Mouse (Mus musculus) limb, embryonic 15.5 days (tissue): Measurements from ENCODE around the gene Gm6034. TPM values are rescaled to one million over a fixed set of nuclear protein-coding genes. Genes with fewer than 3 reads are reported as not detected.
"Not testable (repeated sequence)": the region's sequence is repeated elsewhere in the genome, so short reads cannot be mapped to it uniquely, and the experiment has no call there.

Source experiments
- ATAC-seq: fragments of 200-750 bp; cut with Nextera tagmentation; 2 replicates; pipeline ENCODE4 v1.8.0; 2017; ENCODE audit warnings: low read depth, moderate TSS enrichment; ENCODE audit not compliant: insufficient number of reproducible peaks, low FRiP score, low TSS enrichment
- H3K27ac ChIP-seq: fragments of 300-500 bp; sonication (generic); 2 replicates; pipeline ENCODE4 v1.5.1; 2015; ENCODE audit warnings: moderate library complexity, mild to moderate bottlenecking, inconsistent platforms
- H3K27me3 ChIP-seq: fragments of 300-500 bp; sonication (generic); 2 replicates; pipeline ENCODE4 v1.6.1; 2015; ENCODE audit warnings: inconsistent platforms
- H3K36me3 ChIP-seq: fragments of 300-500 bp; sonication (generic); 2 replicates; pipeline ENCODE4 v1.6.1; 2015; ENCODE audit warnings: inconsistent platforms
- H3K4me1 ChIP-seq: fragments of 300-500 bp; sonication (generic); 2 replicates; pipeline ENCODE4 v1.6.1; 2015; ENCODE audit warnings: inconsistent platforms
- H3K4me2 ChIP-seq: fragments of 300-500 bp; sonication (generic); 2 replicates; pipeline ENCODE4 v1.6.1; 2015; ENCODE audit warnings: mild to moderate bottlenecking, inconsistent platforms
- H3K4me3 ChIP-seq: fragments of 300-500 bp; sonication (generic); 2 replicates; pipeline ENCODE4 v1.5.1; 2015; ENCODE audit warnings: mild to moderate bottlenecking, inconsistent platforms
- H3K9ac ChIP-seq: fragments of 300-500 bp; sonication (generic); 2 replicates; pipeline ENCODE4 v1.6.1; 2015; ENCODE audit warnings: inconsistent platforms
- H3K9me3 ChIP-seq: fragments of 300-500 bp; sonication (generic); 2 replicates; pipeline ENCODE4 v1.6.1; 2016; ENCODE audit warnings: inconsistent platforms
- WGBS: fragments of 180-500 bp; shearing (Covaris S2); methylation state at CpG from one replicate; pipeline ENCODE4 v1.1.7; 2015; 5-methylcytosine and 5-hydroxymethylcytosine counted together
- polyA plus RNA-seq: library from polyadenylated mRNA; unstranded; fragments of >200 nt; fragmentation: Nextera tagmentation; extraction: Ambion mirVana; gene quantifications from 2 replicates; pipeline ENCODE4 v1.2.1, GENCODE M21; 2015

The Gm6034 gene
- polyA plus RNA-seq, result not detected in 2 replicates

- H3K4me1 ChIP-seq, H3K36me3 ChIP-seq, H3K27ac ChIP-seq, H3K9me3 ChIP-seq, H3K27me3 ChIP-seq: not testable (repeated sequence)
- ATAC-seq, result peak; percentile 91
- Histone ChIP-seq H3K4me3 (peak within 1 kb of the TSS; percentile 37), H3K4me2 (peak within 1 kb of the TSS; percentile 76), H3K9ac (peak within 1 kb of the TSS; percentile 31; the same call in 1 of the 2 replicates)
- WGBS, result under 1% methylated on average over 12 of the region's 12 CpGs
These were observed at the start of gene Gm6034, which contains the start of gene H2-T22 for GRCm38 (mm10) chr17:36042610-36043169. Gm6034 (plus strand) TSS chr17:36042961. H2-T22 (minus strand) TSS chr17:36042747.

- no peak overlapping the region for H3K9ac ChIP-seq
- 6% methylated on average over 17 of the region's 17 CpGs for WGBS
- peaks cover 12% of the 10 kb centered on the region for H3K36me3 ChIP-seq
- H3K9me3 ChIP-seq, result no peaks in the 10 kb centered on the region
- peak overlapping the region; percentile 67 for H3K4me2 ChIP-seq
- no peak overlapping the region for H3K27ac ChIP-seq
- H3K27me3 ChIP-seq, result no peaks in the 10 kb centered on the region
- peak overlapping the region; percentile 57 for H3K4me3 ChIP-seq
- peak; percentile 59; the same call in 1 of the 2 replicates for ATAC-seq
- peaks cover 18% of the 10 kb centered on the region for H3K4me1 ChIP-seq
These were observed 49.1 kb upstream of the Gm6034 start for GRCm38 (mm10) chr17:35993675-35994074.

- no peaks in the 10 kb centered on the region for H3K9me3 ChIP-seq
- H3K4me1 ChIP-seq, result peaks cover 18% of the 10 kb centered on the region
- H3K27ac ChIP-seq, result peak overlapping the region; percentile 80
- 3% methylated on average over 31 of the region's 31 CpGs for WGBS
- peaks cover 6% of the 10 kb centered on the region; the same call in 1 of the 2 replicates for H3K36me3 ChIP-seq
- peak overlapping the region; percentile 67 for H3K4me2 ChIP-seq
- no peak for ATAC-seq
- peak overlapping the region; percentile 39 for H3K9ac ChIP-seq
- peak overlapping the region; percentile 57 for H3K4me3 ChIP-seq
- no peaks in the 10 kb centered on the region for H3K27me3 ChIP-seq
These were observed 48.4 kb upstream of the Gm6034 start for GRCm38 (mm10) chr17:35994175-35994878.

GRCm38 (mm10) chr17:35994879-35995240 lies 47.9 kb upstream of the Gm6034 start:
- H3K27ac ChIP-seq, result peak overlapping the region; percentile 80; the same call in 1 of the 2 replicates

GRCm38 (mm10) chr17:35996949-35997348 lies 45.8 kb upstream of the Gm6034 start:
- H3K27ac ChIP-seq, result no peak overlapping the region
- H3K4me2 ChIP-seq, result no peak overlapping the region
- 3% methylated on average over 11 of the region's 11 CpGs for WGBS
- H3K27me3 ChIP-seq, result no peaks in the 10 kb centered on the region
- H3K9me3 ChIP-seq, result no peaks in the 10 kb centered on the region
- H3K4me3 ChIP-seq, result no peak overlapping the region
- no peak overlapping the region for H3K9ac ChIP-seq
- H3K4me1 ChIP-seq, result peaks cover 18% of the 10 kb centered on the region
- peak; percentile 65 for ATAC-seq
- H3K36me3 ChIP-seq, result no peaks in the 10 kb centered on the region

More at GRCm38 (mm10) chr17:35994879-35995240, 47.9 kb upstream of the Gm6034 start:
- Histone ChIP-seq H3K4me3 (peak overlapping the region; percentile 57), H3K36me3 (peaks cover 1% of the 10 kb centered on the region; the same call in 1 of the 2 replicates), H3K9me3 (no peaks in the 10 kb centered on the region), H3K27me3 (no peaks in the 10 kb centered on the region), H3K9ac (peak overlapping the region; percentile 39), H3K4me2 (peak overlapping the region; percentile 67), H3K4me1 (peaks cover 18% of the 10 kb centered on the region)
- no peak for ATAC-seq
- 3% methylated on average over 14 of the region's 14 CpGs for WGBS

GRCm38 (mm10) chr17:35997713-35998510 lies 44.8 kb upstream of the Gm6034 start:
- Histone ChIP-seq H3K27me3 (no peaks in the 10 kb centered on the region), H3K4me2 (no peak overlapping the region), H3K9ac (no peak overlapping the region), H3K4me1 (peaks cover 18% of the 10 kb centered on the region), H3K36me3 (no peaks in the 10 kb centered on the region), H3K4me3 (no peak overlapping the region), H3K9me3 (no peaks in the 10 kb centered on the region), H3K27ac (no peak overlapping the region)
- WGBS, result 62% methylated on average over 12 of the region's 12 CpGs
- ATAC-seq, result no peak

GRCm38 (mm10) chr17:35998545-35999305 lies 44.0 kb upstream of the Gm6034 start:
- Histone ChIP-seq H3K4me2 (no peak overlapping the region), H3K27ac (no peak overlapping the region), H3K4me3 (no peak overlapping the region), H3K9ac (no peak overlapping the region), H3K36me3 (no peaks in the 10 kb centered on the region), H3K27me3 (no peaks in the 10 kb centered on the region), H3K4me1 (peaks cover 14% of the 10 kb centered on the region), H3K9me3 (no peaks in the 10 kb centered on the region)
- no peak for ATAC-seq
- 85% methylated on average over 6 of the region's 6 CpGs for WGBS

GRCm38 (mm10) chr17:35999356-35999755 lies 43.4 kb upstream of the Gm6034 start:
- 77% methylated on average over 7 of the region's 7 CpGs for WGBS
- no peaks in the 10 kb centered on the region for H3K27me3 ChIP-seq
- no peaks in the 10 kb centered on the region for H3K36me3 ChIP-seq
- no peak overlapping the region for H3K9ac ChIP-seq
- H3K4me2 ChIP-seq, result no peak overlapping the region
- H3K4me3 ChIP-seq, result no peak overlapping the region
- no peak for ATAC-seq
- no peak overlapping the region for H3K27ac ChIP-seq
- H3K4me1 ChIP-seq, result peaks cover 13% of the 10 kb centered on the region
- no peaks in the 10 kb centered on the region for H3K9me3 ChIP-seq

- H3K4me2 ChIP-seq, result no peak overlapping the region
- no peaks in the 10 kb centered on the region for H3K36me3 ChIP-seq
- WGBS, result 79% methylated on average over 4 of the region's 4 CpGs
- no peak overlapping the region for H3K4me3 ChIP-seq
- no peak for ATAC-seq
- no peak overlapping the region for H3K27ac ChIP-seq
- H3K9ac ChIP-seq, result no peak overlapping the region
- H3K27me3 ChIP-seq, result no peaks in the 10 kb centered on the region
- H3K4me1 ChIP-seq, result peaks cover 9% of the 10 kb centered on the region
- no peaks in the 10 kb centered on the region for H3K9me3 ChIP-seq
These were observed 42.4 kb upstream of the Gm6034 start for GRCm38 (mm10) chr17:36000349-36000748.

- ATAC-seq, result no peak
- 87% methylated on average over 12 of the region's 12 CpGs for WGBS
These were observed 41.5 kb upstream of the Gm6034 start for GRCm38 (mm10) chr17:36001121-36001897.

More at GRCm38 (mm10) chr17:36001121-36001897, 41.5 kb upstream of the Gm6034 start:
- Histone ChIP-seq H3K4me2 (no peak overlapping the region), H3K9ac (no peak overlapping the region), H3K4me3 (no peak overlapping the region), H3K27ac (no peak overlapping the region), H3K9me3 (no peaks in the 10 kb centered on the region), H3K36me3 (peaks cover 3% of the 10 kb centered on the region; the same call in 1 of the 2 replicates), H3K4me1 (0 out of 2 replicates have a peak, but pooled peaks cover 6% of the 10 kb centered on the region), H3K27me3 (no peaks in the 10 kb centered on the region)
